Mouse (Mus musculus) cortical plate, adult 2 months (tissue): ENCODE results near the gene Pcgf1.

Experiments
- CTCF ChIP-seq: fragments of 200-500 bp; IDR thresholded peaks from 2 replicates; pipeline ENCODE4 v1.5.1; 2011; ENCODE audit warnings: mild to moderate bottlenecking, control low read depth, low read length; ENCODE audit not compliant: insufficient read depth; ENCODE audit errors: extremely low read depth
- POLR2A ChIP-seq: fragments of 200-500 bp; IDR thresholded peaks from 2 replicates; pipeline ENCODE4 v1.6.1; 2011; ENCODE audit warnings: mild to moderate bottlenecking, low read length, control low read depth; ENCODE audit not compliant: insufficient read depth; ENCODE audit errors: extremely low read depth

DNA sequence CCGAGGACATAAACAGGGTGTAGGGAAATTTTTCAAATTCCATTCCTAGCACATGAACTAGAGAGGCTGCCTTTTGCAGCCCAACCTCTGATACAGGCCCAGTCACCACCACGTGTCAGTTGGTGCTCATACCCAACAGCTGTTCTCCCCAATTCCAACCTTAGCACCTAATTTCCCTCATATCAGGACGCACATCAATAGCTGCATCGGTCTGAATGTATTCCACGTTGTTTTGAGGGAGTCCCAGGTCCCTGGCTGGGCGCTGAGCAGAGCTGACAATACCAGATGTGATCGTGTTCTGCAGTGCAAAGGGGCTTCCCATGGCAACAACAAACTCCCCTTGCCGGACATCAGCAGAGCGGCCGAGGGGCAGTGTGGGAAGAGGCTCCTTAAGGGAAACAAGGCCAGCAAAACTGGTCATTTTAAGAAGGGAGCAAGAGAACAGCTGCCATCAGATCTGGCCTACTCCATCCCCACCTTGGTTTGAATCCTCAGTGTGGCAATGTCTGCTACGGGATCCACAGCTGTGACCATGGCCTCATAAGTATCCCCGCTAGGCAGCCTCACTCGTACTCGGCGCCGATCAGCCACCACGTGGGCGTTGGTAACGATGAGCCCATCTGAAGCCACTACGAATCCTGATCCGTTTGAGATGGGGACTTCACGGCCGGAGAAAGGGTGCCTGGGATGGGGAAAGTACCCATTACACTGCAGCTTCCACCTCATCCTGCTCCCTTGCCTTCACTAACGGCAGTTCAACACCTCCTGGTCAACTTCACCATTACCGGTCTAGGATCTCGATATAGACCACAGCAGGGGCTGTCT lies 24.3 kb upstream of the Pcgf1 start:
- no peak for TF ChIP-seq CTCF
- TF ChIP-seq POLR2A: no peak
